Mouse (Mus musculus): ENCODE results near the gene Miga1. TPM values are rescaled to one million over a fixed set of nuclear protein-coding genes. Genes with fewer than 3 reads are reported as not detected.

Gene Miga1
- polyA plus RNA-seq, 1 experiment: 15.4 TPM

GRCm38 (mm10) chr3:152241098-152241497 is 99.1 kb downstream of the Miga1 start:
- Histone ChIP-seq H3K27me3 (ENCODE audit: control insufficient read depth, insufficient read depth, low read length) (no peaks in the 10 kb centered on the region), H3K4me1 (replicated peaks; ENCODE audit: control insufficient read depth, insufficient read depth, low read length) (no peaks in the 10 kb centered on the region), H3K36me3 (ENCODE audit: control insufficient read depth, insufficient read depth, low read length) (peaks cover 15% of the 10 kb centered on the region), H3K4me3 (ENCODE audit: control insufficient read depth, insufficient read depth, low read length) (no peak overlapping the region), H3K27ac (ENCODE audit: control insufficient read depth, insufficient read depth, low read length) (no peak overlapping the region)
- no peak for DNase-seq
- WGBS: 93% methylated on average over 3 of the region's 3 CpGs
- no peak for TF ChIP-seq CTCF (IDR thresholded peaks at IDR 0.05; ENCODE audit: borderline replicate concordance, control insufficient read depth, extremely low read depth, insufficient read depth, low read length, poor library complexity)
- TF ChIP-seq POLR2A (IDR thresholded peaks at IDR 0.05; ENCODE audit: control insufficient read depth, extremely low read depth, insufficient read depth, low read length, poor library complexity): no peak

GRCm38 (mm10) chr3:152239592-152239991 is 100.6 kb downstream of the Miga1 start:
- Histone ChIP-seq H3K27me3 (ENCODE audit: control insufficient read depth, insufficient read depth, low read length) (no peaks in the 10 kb centered on the region), H3K4me3 (ENCODE audit: control insufficient read depth, insufficient read depth, low read length) (no peak overlapping the region), H3K27ac (ENCODE audit: control insufficient read depth, insufficient read depth, low read length) (no peak overlapping the region), H3K4me1 (replicated peaks; ENCODE audit: control insufficient read depth, insufficient read depth, low read length) (no peaks in the 10 kb centered on the region), H3K36me3 (ENCODE audit: control insufficient read depth, insufficient read depth, low read length) (peaks cover 26% of the 10 kb centered on the region)
- 96% methylated on average over 1 of the region's 1 CpGs for WGBS
- TF ChIP-seq CTCF (IDR thresholded peaks at IDR 0.05; ENCODE audit: borderline replicate concordance, control insufficient read depth, extremely low read depth, insufficient read depth, low read length, poor library complexity) (no peak), POLR2A (IDR thresholded peaks at IDR 0.05; ENCODE audit: control insufficient read depth, extremely low read depth, insufficient read depth, low read length, poor library complexity) (no peak)
- DNase-seq: no peak

GRCm38 (mm10) chr3:152238836-152239235 is 101.4 kb downstream of the Miga1 start:
- TF ChIP-seq POLR2A (IDR thresholded peaks at IDR 0.05; ENCODE audit: control insufficient read depth, extremely low read depth, insufficient read depth, low read length, poor library complexity) (no peak), CTCF (IDR thresholded peaks at IDR 0.05; ENCODE audit: borderline replicate concordance, control insufficient read depth, extremely low read depth, insufficient read depth, low read length, poor library complexity) (no peak)
- Histone ChIP-seq H3K27me3 (ENCODE audit: control insufficient read depth, insufficient read depth, low read length) (no peaks in the 10 kb centered on the region), H3K36me3 (ENCODE audit: control insufficient read depth, insufficient read depth, low read length) (peaks cover 33% of the 10 kb centered on the region), H3K4me3 (ENCODE audit: control insufficient read depth, insufficient read depth, low read length) (no peak overlapping the region), H3K27ac (ENCODE audit: control insufficient read depth, insufficient read depth, low read length) (no peak overlapping the region), H3K4me1 (replicated peaks; ENCODE audit: control insufficient read depth, insufficient read depth, low read length) (no peaks in the 10 kb centered on the region)
- 45% methylated on average over 2 of the region's 2 CpGs for whole genome bisulfite sequencing
- no peak for DNase-seq

GRCm38 (mm10) chr3:152235805-152236204 is 104.4 kb downstream of the Miga1 start:
- 98% methylated on average over 1 of the region's 1 CpGs for WGBS
- Histone ChIP-seq H3K4me3 (ENCODE audit: control insufficient read depth, insufficient read depth, low read length) (no peak overlapping the region), H3K27ac (ENCODE audit: control insufficient read depth, insufficient read depth, low read length) (no peak overlapping the region), H3K27me3 (ENCODE audit: control insufficient read depth, insufficient read depth, low read length) (no peaks in the 10 kb centered on the region), H3K4me1 (replicated peaks; ENCODE audit: control insufficient read depth, insufficient read depth, low read length) (no peaks in the 10 kb centered on the region), H3K36me3 (ENCODE audit: control insufficient read depth, insufficient read depth, low read length) (peaks cover 57% of the 10 kb centered on the region)
- DNase-seq: no peak
- no peak for TF ChIP-seq CTCF (IDR thresholded peaks at IDR 0.05; ENCODE audit: borderline replicate concordance, control insufficient read depth, extremely low read depth, insufficient read depth, low read length, poor library complexity)
- TF ChIP-seq POLR2A (IDR thresholded peaks at IDR 0.05; ENCODE audit: control insufficient read depth, extremely low read depth, insufficient read depth, low read length, poor library complexity): no peak

GRCm38 (mm10) chr3:152235238-152235637 is 105.0 kb downstream of the Miga1 start:
- Histone ChIP-seq H3K27me3 (ENCODE audit: control insufficient read depth, insufficient read depth, low read length) (no peaks in the 10 kb centered on the region), H3K36me3 (ENCODE audit: control insufficient read depth, insufficient read depth, low read length) (peaks cover 63% of the 10 kb centered on the region), H3K4me1 (replicated peaks; ENCODE audit: control insufficient read depth, insufficient read depth, low read length) (no peaks in the 10 kb centered on the region), H3K27ac (ENCODE audit: control insufficient read depth, insufficient read depth, low read length) (no peak overlapping the region), H3K4me3 (ENCODE audit: control insufficient read depth, insufficient read depth, low read length) (no peak overlapping the region)
- 100% methylated on average over 1 of the region's 1 CpGs for WGBS
- DNase-seq: no peak
- TF ChIP-seq CTCF (IDR thresholded peaks at IDR 0.05; ENCODE audit: borderline replicate concordance, control insufficient read depth, extremely low read depth, insufficient read depth, low read length, poor library complexity) (no peak), POLR2A (IDR thresholded peaks at IDR 0.05; ENCODE audit: control insufficient read depth, extremely low read depth, insufficient read depth, low read length, poor library complexity) (no peak)

- Histone ChIP-seq H3K27me3 (ENCODE audit: control insufficient read depth, insufficient read depth, low read length) (no peaks in the 10 kb centered on the region), H3K36me3 (ENCODE audit: control insufficient read depth, insufficient read depth, low read length) (peaks cover 87% of the 10 kb centered on the region), H3K4me3 (ENCODE audit: control insufficient read depth, insufficient read depth, low read length) (no peak overlapping the region), H3K4me1 (replicated peaks; ENCODE audit: control insufficient read depth, insufficient read depth, low read length) (no peaks in the 10 kb centered on the region), H3K27ac (ENCODE audit: control insufficient read depth, insufficient read depth, low read length) (no peak overlapping the region)
- no peak for TF ChIP-seq CTCF (IDR thresholded peaks at IDR 0.05; ENCODE audit: borderline replicate concordance, control insufficient read depth, extremely low read depth, insufficient read depth, low read length, poor library complexity)
- no peak for TF ChIP-seq POLR2A (IDR thresholded peaks at IDR 0.05; ENCODE audit: control insufficient read depth, extremely low read depth, insufficient read depth, low read length, poor library complexity)
- WGBS: 89% methylated on average over 6 of the region's 6 CpGs
- DNase-seq: no peak
Measured at GRCm38 (mm10) chr3:152231333-152232100, 108.7 kb downstream of the Miga1 start.

All from thymus, adult 2 months (tissue).